22 mouse cellular contexts compared by ENCODE assay signal in the genomic region with DNA sequence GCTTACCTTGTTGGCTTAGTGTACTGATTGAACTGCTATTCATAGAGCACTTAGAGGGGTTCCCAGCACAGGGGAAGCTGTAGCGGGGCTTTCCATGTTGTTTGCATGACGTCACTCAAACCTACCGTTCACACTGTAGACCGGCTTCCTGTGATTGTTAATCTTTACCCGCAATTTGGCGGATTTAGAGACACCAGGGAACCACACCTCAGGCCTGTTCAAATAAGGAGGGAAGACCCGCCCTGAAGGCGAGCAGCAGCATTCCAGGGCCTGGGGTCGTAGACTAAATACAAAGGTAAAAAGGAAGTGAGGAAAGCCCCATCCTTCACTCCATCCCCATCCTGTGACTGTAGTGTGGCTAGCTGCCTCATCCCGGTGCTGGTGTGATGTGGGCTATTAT. TPM values are rescaled to one million over a fixed set of nuclear protein-coding genes. Genes with fewer than 3 reads are reported as not detected.
A peak's percentile ranks its signal among the peaks of the same experiment; 100 is the strongest.
DNase-seq lines count a peak whose midpoint lies in the region; ATAC-seq lines count a peak whose summit lies in the region.
"Had no signal": no experiment of that assay in that cellular context is flagged by ENCODE, and none has a peak within 500 bp of the region (broad histone marks: within the 10 kb centered on the region; RNA-seq: fewer than 3 reads in every experiment).

No protein-coding gene starts in this region.

- H3K27ac ChIP-seq in hindbrain, embryonic 16.5 days (ENCODE audit: low read depth, low read length): no peak overlapping the region
- H3K27ac ChIP-seq: heart, embryonic 10.5 days had no signal

- no peak overlapping the region for H3K9ac ChIP-seq in hindbrain, embryonic 16.5 days (ENCODE audit: low read depth, low read length)

- H3K36me3 ChIP-seq in hindbrain, embryonic 16.5 days (ENCODE audit: control insufficient read depth, insufficient read depth, low read length): no peaks in the 10 kb centered on the region
- H3K36me3 ChIP-seq: heart, embryonic 10.5 days had no signal

- H3K4me1 ChIP-seq in hindbrain, embryonic 16.5 days (ENCODE audit: control insufficient read depth, insufficient read depth, low read depth, low read length): no peaks in the 10 kb centered on the region

- ATAC-seq in hindbrain, embryonic 16.5 days: no peak
- ATAC-seq: forebrain, embryonic 16.5 days; lung, postnatal 0 days had no signal

- peak; percentile 34 to 42 for DNase-seq in B cell, adult 2 months
- peak; percentile 71 for DNase-seq in CD4-positive helper T cell, adult 2 months (ENCODE audit: low read depth, low spot score)
- DNase-seq in induced T-regulatory cell, adult 2 months (ENCODE audit: low read depth): peak; percentile 85
- peak; percentile 59 for DNase-seq in naive thymus-derived CD4-positive, alpha-beta T cell, adult 2 months (ENCODE audit: low read depth)
- DNase-seq in adrenal gland, postnatal 10 days: no peak
- no peak for DNase-seq in frontal cortex, postnatal 36 days (ENCODE audit: low spot score in 2 of 2)
- DNase-seq: adrenal gland, postnatal 25 days; cerebellum, adult 9-11 months; kidney, postnatal 25 days had no signal

- no peaks in the 10 kb centered on the region for H3K27me3 ChIP-seq in hindbrain, embryonic 16.5 days (replicated peaks; ENCODE audit: control insufficient read depth, insufficient read depth, low read length)

- H3K4me2 ChIP-seq in hindbrain, embryonic 16.5 days (ENCODE audit: low read length): no peak overlapping the region

- H3K9me3 ChIP-seq in hindbrain, embryonic 16.5 days (ENCODE audit: control insufficient read depth, low read length): no peaks in the 10 kb centered on the region
- H3K9me3 ChIP-seq: heart, embryonic 10.5 days had no signal

- no peak overlapping the region for H3K4me3 ChIP-seq in hindbrain, embryonic 16.5 days (ENCODE audit: low read length)
- H3K4me3 ChIP-seq: heart, embryonic 10.5 days had no signal

- 85% methylated on average over 10 of the region's 10 CpGs for WGBS in hindbrain, embryonic 16.5 days

RNA-seq across cellular contexts. Expression of gene Gm11213, which starts 9.8 kb away (rescaled TPM):
- total RNA-seq in adrenal gland, postnatal 10 days (2021): not detected
- polyA plus RNA-seq in hindbrain, embryonic 16.5 days (2015; fragmentation: Nextera tagmentation; extraction: Ambion mirVana): not detected in 2 replicates
- total RNA-seq: adrenal gland, postnatal 25 days; gastrocnemius, adult 8-10 months; heart, postnatal 36 days; layer of hippocampus, postnatal 14 days; left cerebral cortex, postnatal 25 days; liver, adult 2 months; megakaryocyte-erythroid progenitor cell, adult 5-6 weeks; monocyte, adult 5-6 weeks had no signal
- polyA plus RNA-seq: embryonic facial prominence, embryonic 11.5 days; forebrain, embryonic 16.5 days; heart, embryonic 10.5 days; liver, adult 2 months; lung, postnatal 0 days; spleen, adult 2 months had no signal

RNA-seq across cellular contexts. Expression of gene Tex48, which starts 27.0 kb away (rescaled TPM):
- not detected for total RNA-seq in adrenal gland, postnatal 10 days (2021)
- not detected in 2 replicates for polyA plus RNA-seq in hindbrain, embryonic 16.5 days (2015; fragmentation: Nextera tagmentation; extraction: Ambion mirVana)
- total RNA-seq: adrenal gland, postnatal 25 days; gastrocnemius, adult 8-10 months; heart, postnatal 36 days; layer of hippocampus, postnatal 14 days; left cerebral cortex, postnatal 25 days; liver, adult 2 months; megakaryocyte-erythroid progenitor cell, adult 5-6 weeks; monocyte, adult 5-6 weeks had no signal
- polyA plus RNA-seq: embryonic facial prominence, embryonic 11.5 days; forebrain, embryonic 16.5 days; heart, embryonic 10.5 days; liver, adult 2 months; lung, postnatal 0 days; spleen, adult 2 months had no signal

RNA-seq across cellular contexts. Expression of gene Tmem268, which starts 36.7 kb away (rescaled TPM):
- 10 to 100 TPM; 10.8 to 15.0 TPM for total RNA-seq in adrenal gland, postnatal 10 days (2021)
- polyA plus RNA-seq in hindbrain, embryonic 16.5 days (2015; fragmentation: Nextera tagmentation; extraction: Ambion mirVana): 3.8 and 5.1 TPM in 2 replicates

RNA-seq across cellular contexts. Expression of gene Atp6v1g1, which starts 50.7 kb away (rescaled TPM):
- total RNA-seq in adrenal gland, postnatal 10 days (2021): 100 to 1,000 TPM; 128 to 131 TPM
- 389 and 410 TPM in 2 replicates for polyA plus RNA-seq in hindbrain, embryonic 16.5 days (2015; fragmentation: Nextera tagmentation; extraction: Ambion mirVana)

Comparison
In these comparisons a context has a peak if more than half of its experiments do, and no peak if none do; other contexts are left out.
1. DNase-seq: peak in B cell, adult 2 months (2 of 2), CD4-positive helper T cell, adult 2 months (single experiment), induced T-regulatory cell, adult 2 months (single experiment) and naive thymus-derived CD4-positive, alpha-beta T cell, adult 2 months (single experiment); none in adrenal gland, postnatal 10 days (single experiment) and frontal cortex, postnatal 36 days (0 of 2).